Mouse (Mus musculus) C2C12 (cell line): ENCODE results near the gene Gm49369. TPM values are rescaled to one million over a fixed set of nuclear protein-coding genes. Genes with fewer than 3 reads are reported as not detected.

Experiments
- H3K27me3 ChIP-seq: one replicate; pipeline ENCODE4 v1.6.1; 2011; ENCODE audit not compliant: control insufficient read depth, insufficient read depth, insufficient read length
- H3K36me3 ChIP-seq: one replicate; pipeline ENCODE4 v1.6.1; 2011; ENCODE audit not compliant: control insufficient read depth, insufficient read depth
- H3K4me3 ChIP-seq: one replicate; pipeline ENCODE4 v1.5.1; 2011; ENCODE audit warnings: mild to moderate bottlenecking, control low read depth; ENCODE audit not compliant: poor library complexity, insufficient read depth, severe bottlenecking
- H3K79me2 ChIP-seq: one replicate; pipeline ENCODE4 v1.6.1; 2011; ENCODE audit not compliant: control insufficient read depth, insufficient read depth
- H3K79me3 ChIP-seq: one replicate; pipeline ENCODE4 v1.6.1; 2011; ENCODE audit warnings: low read depth, control low read depth
- H3ac ChIP-seq: one replicate; pipeline ENCODE3; 2011; ENCODE audit warnings: low read depth; ENCODE audit not compliant: control insufficient read depth, insufficient read length
- CEBPB ChIP-seq: IDR thresholded peaks from one replicate; pipeline ENCODE4 v1.6.1; 2011; ENCODE audit warnings: low read depth, mild to moderate bottlenecking, control low read depth, moderate library complexity
- CTCF ChIP-seq: IDR thresholded peaks from one replicate; pipeline ENCODE4 v1.5.1; 2011; ENCODE audit not compliant: control insufficient read depth, insufficient read depth, insufficient read length
- FOSL1 ChIP-seq: IDR thresholded peaks from one replicate; pipeline ENCODE4 v1.8.0; 2011; ENCODE audit warnings: mild to moderate bottlenecking, low read length; ENCODE audit not compliant: poor library complexity, insufficient read depth, severe bottlenecking
- MAX ChIP-seq: IDR thresholded peaks from one replicate; pipeline ENCODE4 v1.6.1; 2011; ENCODE audit warnings: mild to moderate bottlenecking, control low read depth
- MYOD1 ChIP-seq: IDR thresholded peaks from one replicate; pipeline ENCODE4 v1.6.1; 2011; ENCODE audit warnings: low read depth; ENCODE audit not compliant: control insufficient read depth, insufficient read length
- MYOG ChIP-seq: IDR thresholded peaks from one replicate; pipeline ENCODE4 v1.6.1; 2011; ENCODE audit not compliant: control insufficient read depth, insufficient read length; ENCODE audit errors: extremely low read depth
- USF1 ChIP-seq: IDR thresholded peaks from one replicate; pipeline ENCODE4 v1.6.1; 2011; ENCODE audit warnings: low read depth, mild to moderate bottlenecking, control low read depth, moderate library complexity
- polyA plus RNA-seq: library from polyadenylated mRNA; unstranded; fragments of >200 nt; fragmentation: generic; extraction: Trizol; gene quantifications from one replicate; pipeline ENCODE4 v1.2.1, GENCODE M21; 2012; ENCODE audit warnings: missing spikeins

The Gm49369 gene
- polyA plus RNA-seq, 1 experiment = not detected

DNA sequence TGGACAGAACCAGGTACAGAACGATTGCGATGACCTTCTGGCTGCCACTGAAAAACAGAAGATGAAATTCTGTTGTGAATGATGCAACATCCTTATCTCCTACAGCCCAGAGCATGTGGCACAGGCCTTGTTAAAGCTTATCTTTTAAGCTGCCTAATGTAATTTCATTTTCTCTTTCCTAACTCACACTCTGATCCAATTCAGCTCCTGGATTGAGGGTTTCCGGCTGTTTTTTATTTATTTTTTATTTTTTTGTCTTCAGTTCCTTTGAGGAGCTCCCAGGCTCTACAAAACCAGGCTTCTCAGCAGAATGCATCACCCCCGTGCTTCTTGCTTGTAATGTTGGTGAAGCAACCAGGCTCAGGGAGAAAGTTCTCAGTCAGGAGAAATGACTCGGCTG is 37.4 kb upstream of the Gm49369 start:
- Histone ChIP-seq H3K27me3 (no peaks in the 10 kb centered on the region), H3K36me3 (no peaks in the 10 kb centered on the region), H3K4me3 (no peak overlapping the region), H3ac (no peak overlapping the region), H3K79me2 (no peaks in the 10 kb centered on the region), H3K79me3 (no peaks in the 10 kb centered on the region)
- no peak for TF ChIP-seq MAX
- no peak for TF ChIP-seq CEBPB
- no peak for TF ChIP-seq CTCF
- TF ChIP-seq MYOD1 = no peak
- no peak for TF ChIP-seq MYOG
- TF ChIP-seq USF1 = no peak
- no peak for TF ChIP-seq FOSL1

DNA sequence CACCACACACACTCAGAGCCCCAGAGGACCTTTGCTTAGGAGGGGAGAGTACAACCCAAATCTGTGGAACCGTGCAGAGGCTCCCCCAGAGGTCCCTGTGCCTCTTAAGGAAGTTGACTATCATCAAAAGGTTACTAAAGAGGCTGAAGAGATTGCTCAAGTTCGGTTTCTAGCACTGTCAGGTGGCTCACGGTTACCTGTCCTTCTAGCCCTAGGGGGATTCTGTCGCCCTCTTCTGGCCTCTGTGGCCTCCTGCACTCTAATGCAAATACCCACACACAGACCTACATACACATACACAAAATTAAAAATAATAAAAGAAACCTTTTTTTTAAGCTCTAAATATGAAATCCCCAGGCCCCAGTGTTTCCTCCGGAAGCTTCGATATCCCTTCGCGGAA is 36.2 kb upstream of the Gm49369 start:
- Histone ChIP-seq H3K79me3 (no peaks in the 10 kb centered on the region), H3K27me3 (no peaks in the 10 kb centered on the region), H3K36me3 (no peaks in the 10 kb centered on the region), H3ac (no peak overlapping the region), H3K4me3 (no peak overlapping the region), H3K79me2 (no peaks in the 10 kb centered on the region)
- no peak for TF ChIP-seq USF1
- TF ChIP-seq MYOG = no peak
- no peak for TF ChIP-seq CTCF
- no peak for TF ChIP-seq MYOD1
- no peak for TF ChIP-seq MAX
- no peak for TF ChIP-seq FOSL1
- no peak for TF ChIP-seq CEBPB

GRCm38 (mm10) chr7:142418027-142418426 is 35.6 kb upstream of the Gm49369 start:
- no peaks in the 10 kb centered on the region for H3K27me3 ChIP-seq
- no peak overlapping the region for H3K4me3 ChIP-seq
- TF ChIP-seq USF1 (no peak), FOSL1 (no peak), CEBPB (no peak), MYOD1 (no peak), MYOG (no peak), MAX (no peak), CTCF (no peak)
- H3K79me2 ChIP-seq = no peaks in the 10 kb centered on the region
- no peak overlapping the region for H3ac ChIP-seq
- H3K79me3 ChIP-seq = no peaks in the 10 kb centered on the region
- H3K36me3 ChIP-seq = no peaks in the 10 kb centered on the region

DNA sequence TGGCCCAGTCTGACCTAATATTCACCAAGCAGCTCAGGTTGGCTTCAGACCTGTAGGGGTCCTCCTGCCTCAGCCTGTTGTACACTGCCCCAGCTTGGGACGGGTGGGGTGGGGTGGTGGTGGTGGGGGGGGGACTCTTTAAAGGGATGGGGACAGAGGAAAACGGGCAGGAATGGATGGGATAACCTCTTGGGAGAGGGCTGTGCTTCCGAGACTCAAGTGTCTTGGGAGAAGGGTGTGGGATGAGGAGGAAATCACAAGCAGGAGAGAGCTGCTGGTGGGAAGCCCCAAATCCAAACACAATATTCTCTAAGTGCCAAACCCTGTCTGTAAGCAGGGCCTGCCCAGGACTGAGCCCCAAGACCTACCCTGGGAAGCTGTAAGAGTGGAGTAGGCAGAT is 33.8 kb upstream of the Gm49369 start:
- H3K4me3 ChIP-seq = no peak overlapping the region
- no peaks in the 10 kb centered on the region for H3K79me3 ChIP-seq
- no peaks in the 10 kb centered on the region for H3K36me3 ChIP-seq
- no peak overlapping the region for H3ac ChIP-seq
- H3K27me3 ChIP-seq = no peaks in the 10 kb centered on the region
- TF ChIP-seq CEBPB (no peak), FOSL1 (no peak), MYOD1 (no peak), MYOG (no peak), CTCF (no peak), USF1 (no peak), MAX (no peak)
- H3K79me2 ChIP-seq = no peaks in the 10 kb centered on the region

DNA sequence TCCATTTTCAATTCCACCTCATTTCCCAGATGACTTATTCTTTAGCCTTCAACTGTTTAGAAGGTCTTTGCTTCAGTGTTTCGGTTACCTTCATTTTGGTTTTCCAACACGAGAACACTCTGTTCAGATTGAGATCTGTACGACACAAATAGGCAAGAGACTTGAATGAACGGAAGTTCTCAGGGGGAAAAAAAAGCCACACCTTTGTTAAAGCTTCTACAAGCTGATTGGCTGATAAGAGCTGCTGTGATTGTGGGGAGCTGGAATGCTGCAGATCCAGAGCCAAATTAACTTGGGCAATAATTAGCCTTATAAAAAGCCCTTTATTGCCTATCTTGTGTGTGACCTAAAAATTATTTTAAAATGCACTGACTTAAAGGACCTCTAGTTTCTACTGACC is 32.8 kb upstream of the Gm49369 start:
- no peak for TF ChIP-seq CTCF
- TF ChIP-seq MYOG = no peak
- TF ChIP-seq CEBPB = no peak
- no peak for TF ChIP-seq USF1
- TF ChIP-seq MAX = no peak
- no peak for TF ChIP-seq FOSL1
- no peak for TF ChIP-seq MYOD1
- Histone ChIP-seq H3K27me3 (no peaks in the 10 kb centered on the region), H3K36me3 (no peaks in the 10 kb centered on the region), H3ac (no peak overlapping the region), H3K4me3 (no peak overlapping the region), H3K79me3 (no peaks in the 10 kb centered on the region), H3K79me2 (no peaks in the 10 kb centered on the region)

GRCm38 (mm10) chr7:142413285-142413684 is 30.8 kb upstream of the Gm49369 start:
- TF ChIP-seq MYOG = no peak
- no peak for TF ChIP-seq MAX
- no peak for TF ChIP-seq CTCF
- no peak for TF ChIP-seq MYOD1
- no peak for TF ChIP-seq FOSL1
- TF ChIP-seq CEBPB = no peak
- TF ChIP-seq USF1 = no peak
- Histone ChIP-seq H3K79me3 (no peaks in the 10 kb centered on the region), H3K79me2 (no peaks in the 10 kb centered on the region), H3K4me3 (no peak overlapping the region), H3K27me3 (no peaks in the 10 kb centered on the region), H3K36me3 (no peaks in the 10 kb centered on the region), H3ac (no peak overlapping the region)
